Mouse (Mus musculus) myocyte (in vitro differentiated cells): ENCODE results near the gene Apex1.

Source experiments
- E2F4 ChIP-seq: IDR thresholded peaks from one replicate; pipeline ENCODE4 v1.6.1; 2011; ENCODE audit warnings: mild to moderate bottlenecking, control low read depth, moderate library complexity; ENCODE audit not compliant: insufficient read depth
- MAX ChIP-seq: IDR thresholded peaks from one replicate; pipeline ENCODE4 v1.6.1; 2011; ENCODE audit warnings: low read depth, mild to moderate bottlenecking, control low read depth
- MYOD1 ChIP-seq, 3 experiments: IDR thresholded peaks; one replicate each; pipeline ENCODE4 v1.6.1; 2011; ENCODE audit warnings: control low read depth in 2 of 3, low read depth in 2 of 3, mild to moderate bottlenecking in 2 of 3, moderate library complexity in 1 of 3; ENCODE audit not compliant: insufficient read length in 2 of 3, control insufficient read depth in 1 of 3
- MYOG ChIP-seq, 3 experiments: IDR thresholded peaks; one replicate each; pipeline ENCODE4 v1.6.1; 2011; ENCODE audit warnings: control low read depth in 2 of 3, low read depth in 2 of 3, mild to moderate bottlenecking in 2 of 3; ENCODE audit not compliant: insufficient read length in 2 of 3, control insufficient read depth in 1 of 3, insufficient read depth in 1 of 3
- POLR2A ChIP-seq: IDR thresholded peaks from one replicate; pipeline ENCODE4 v1.6.1; 2011; ENCODE audit warnings: low read depth, mild to moderate bottlenecking, control low read depth, moderate library complexity; ENCODE audit not compliant: insufficient read length
- POLR2AphosphoS2 ChIP-seq: IDR thresholded peaks from one replicate; pipeline ENCODE4 v1.6.1; 2011; ENCODE audit warnings: low read depth, control low read depth; ENCODE audit not compliant: insufficient read length
- TCF12 ChIP-seq: IDR thresholded peaks from one replicate; pipeline ENCODE4 v1.6.1; 2011; ENCODE audit warnings: mild to moderate bottlenecking, control low read depth; ENCODE audit not compliant: poor library complexity, insufficient read depth, severe bottlenecking
- TCF3 ChIP-seq: IDR thresholded peaks from one replicate; pipeline ENCODE4 v1.6.1; 2011; ENCODE audit warnings: low read depth, control low read depth; ENCODE audit not compliant: insufficient read length
- USF1 ChIP-seq: IDR thresholded peaks from one replicate; pipeline ENCODE4 v1.6.1; 2011; ENCODE audit warnings: low read depth, mild to moderate bottlenecking, control low read depth, moderate library complexity

DNA sequence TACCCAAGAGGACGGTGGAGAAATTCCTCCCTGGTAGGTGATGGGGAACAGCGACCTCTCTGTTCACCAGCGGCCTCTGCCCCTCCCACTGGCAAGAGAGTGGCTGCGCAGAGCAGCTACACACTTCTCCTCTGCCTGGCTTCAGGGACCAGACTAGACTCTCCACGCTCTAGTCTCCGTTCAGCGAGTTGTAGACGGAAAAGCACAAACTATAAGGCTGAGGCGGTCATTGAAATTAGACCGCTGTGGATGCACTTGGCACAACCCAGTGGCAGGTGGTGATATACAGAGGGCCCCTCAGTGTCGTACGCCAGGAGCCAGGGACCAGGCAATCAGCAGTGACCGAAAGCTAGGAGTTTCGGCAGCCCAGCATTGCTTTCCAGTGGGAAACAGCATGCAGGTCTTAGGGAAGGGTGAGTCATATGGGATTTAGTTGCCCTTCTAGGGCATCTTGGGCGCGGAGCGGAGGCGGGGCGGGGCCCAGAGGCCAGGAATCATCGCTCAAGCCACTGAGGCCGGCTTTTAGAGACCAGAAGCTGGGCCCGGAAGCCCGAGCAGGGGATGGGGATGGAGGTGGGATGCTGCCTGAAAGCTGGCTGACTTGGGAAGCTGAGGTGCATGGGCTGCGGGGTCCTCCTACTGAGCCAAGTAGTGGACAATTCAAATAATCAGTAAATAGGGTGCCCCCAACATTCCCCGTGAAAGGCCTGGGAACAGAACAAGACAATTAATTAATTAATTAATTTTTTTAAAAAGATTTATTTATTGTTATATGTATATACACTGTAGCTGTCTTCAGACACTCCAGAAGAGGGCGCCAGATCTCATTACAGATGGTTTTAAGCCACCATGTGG, 20.6 kb upstream of the Apex1 start:
- TF ChIP-seq MAX (no peak), POLR2A (no peak), TCF3 (no peak), MYOG (IDR thresholded peaks at IDR 0.05; ENCODE audit: control insufficient read depth in 1 of 3, insufficient read depth in 1 of 3, insufficient read length in 2 of 3, low read depth in 2 of 3) (no peak), POLR2AphosphoS2 (no peak), E2F4 (no peak), USF1 (no peak), TCF12 (no peak), MYOD1 (IDR thresholded peaks at IDR 0.05; ENCODE audit: control insufficient read depth in 1 of 3, insufficient read length in 2 of 3, low read depth in 2 of 3) (no peak)
